Mouse (Mus musculus) layer of hippocampus, adult 2 months (tissue): ENCODE measurements around the gene Klk5. TPM values are rescaled to one million over a fixed set of nuclear protein-coding genes. Genes with fewer than 3 reads are reported as not detected.
A peak's percentile ranks its signal among the peaks of the same experiment; 100 is the strongest.

Source experiments
- DNase-seq, 2 experiments: peaks; one replicate each; pipeline ENCODE4 v3.0.0; 2022; ENCODE audit warnings: low spot score in 2 of 2
- H3K27ac ChIP-seq: fragments of 200-600 bp; 2 replicates; pipeline ENCODE4 v1.8.1; 2022
- H3K4me3 ChIP-seq: fragments of 200-600 bp; 2 replicates; pipeline ENCODE4 v1.8.1; 2022; ENCODE audit warnings: mild to moderate bottlenecking
- CTCF ChIP-seq: fragments of 200-600 bp; conservative IDR thresholded peaks from 2 replicates; pipeline ENCODE4 v1.8.1; 2022; ENCODE audit warnings: antibody characterized with exemption, mild to moderate bottlenecking, moderate library complexity
- long read RNA-seq, 2 experiments: library from polyadenylated mRNA; stranded (forward); transcript quantifications; one replicate each; pipeline ENCODE4 v2.0.0; 2021; ENCODE audit warnings: borderline mapping rate in 2 of 2
- total RNA-seq, 2 experiments: library from RNA; stranded (reverse); gene quantifications; 2 replicates each; pipeline ENCODE4 v1.2.3; 2021

Gene Klk5
- total RNA-seq = not detected
- long read RNA-seq, experiment 1 = 0 reads
- long read RNA-seq, experiment 2 = 0 reads

GRCm38 (mm10) chr7:43841701-43842100, at the start of gene Klk5:
TSS of gene Klk5 (plus strand) at chr7:43841971.
- no peak for TF ChIP-seq CTCF
- DNase-seq = no peak

DNA sequence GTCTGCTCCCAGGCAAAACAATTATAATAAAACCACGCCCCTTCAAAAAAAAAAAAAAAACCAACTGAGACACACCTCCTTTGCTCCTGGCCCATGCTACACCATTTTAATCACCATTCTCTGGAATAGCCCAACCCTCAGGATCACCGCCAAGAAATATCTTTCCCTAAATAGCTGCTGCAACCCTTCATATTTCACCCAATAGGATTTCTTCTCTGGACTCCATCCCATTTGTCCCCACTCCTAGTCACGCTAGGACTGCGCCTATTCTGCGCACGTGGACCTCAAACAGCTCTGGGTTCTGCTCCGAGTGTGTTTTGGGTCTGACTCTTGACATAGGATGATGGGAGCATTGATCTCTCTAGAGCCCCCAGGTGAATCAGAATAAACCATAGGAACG, 45.4 kb upstream of the Klk5 start:
- no peak for DNase-seq
- H3K27ac ChIP-seq = no peak overlapping the region
- no peak for TF ChIP-seq CTCF
- H3K4me3 ChIP-seq = peak overlapping the region; percentile 59

More at GRCm38 (mm10) chr7:43841701-43842100, at the start of gene Klk5:
- Histone ChIP-seq H3K27ac (no peak within 1 kb of the TSS), H3K4me3 (no peak within 1 kb of the TSS)

- peak within 1 kb of the TSS; percentile 59 for H3K4me3 ChIP-seq
- H3K27ac ChIP-seq = peak within 1 kb of the TSS; percentile 43; the same call in 1 of the 2 replicates
- no peak for TF ChIP-seq CTCF
- no peak for DNase-seq
Measured at GRCm38 (mm10) chr7:43797333-43797769, 44.4 kb upstream of the Klk5 start, which contains the start of gene Klk8. TSS of gene Klk8 (plus strand) at chr7:43797577.

GRCm38 (mm10) chr7:43797844-43798462, 43.8 kb upstream of the Klk5 start:
- no peak for TF ChIP-seq CTCF
- Histone ChIP-seq H3K4me3 (peak overlapping the region; percentile 59), H3K27ac (peak overlapping the region; percentile 43; the same call in 1 of the 2 replicates)
- DNase-seq = no peak

- no peak overlapping the region for H3K4me3 ChIP-seq
- no peak for DNase-seq
- H3K27ac ChIP-seq = no peak overlapping the region
- no peak for TF ChIP-seq CTCF
Measured at GRCm38 (mm10) chr7:43799876-43800275, 41.9 kb upstream of the Klk5 start.

DNA sequence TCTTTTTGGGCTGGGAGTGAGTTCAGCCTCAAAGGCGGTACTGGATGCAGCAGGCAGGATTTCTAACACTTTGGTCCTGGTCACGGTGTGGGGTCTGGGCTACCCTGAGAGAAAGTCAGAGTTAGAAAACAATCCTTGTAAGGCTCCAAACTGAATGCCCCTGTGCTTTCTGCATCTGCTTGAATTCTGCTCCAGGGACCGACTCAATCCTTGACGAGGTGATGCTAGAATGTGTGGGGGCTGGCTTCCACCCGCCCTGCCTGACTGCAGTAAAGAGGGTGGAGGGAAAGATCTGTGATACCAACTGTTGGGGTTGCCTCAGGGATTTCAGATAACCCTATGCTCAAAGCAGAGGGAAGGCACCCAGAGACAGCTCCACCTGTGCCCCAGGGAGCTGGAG, 30.8 kb upstream of the Klk5 start, which contains the start of gene Klk7:
Gene Klk7 (plus strand): TSS at position 301 of the 400 bp plus-strand sequence.
- DNase-seq = no peak
- Histone ChIP-seq H3K4me3 (no peak within 1 kb of the TSS), H3K27ac (no peak within 1 kb of the TSS)
- no peak for TF ChIP-seq CTCF

DNA sequence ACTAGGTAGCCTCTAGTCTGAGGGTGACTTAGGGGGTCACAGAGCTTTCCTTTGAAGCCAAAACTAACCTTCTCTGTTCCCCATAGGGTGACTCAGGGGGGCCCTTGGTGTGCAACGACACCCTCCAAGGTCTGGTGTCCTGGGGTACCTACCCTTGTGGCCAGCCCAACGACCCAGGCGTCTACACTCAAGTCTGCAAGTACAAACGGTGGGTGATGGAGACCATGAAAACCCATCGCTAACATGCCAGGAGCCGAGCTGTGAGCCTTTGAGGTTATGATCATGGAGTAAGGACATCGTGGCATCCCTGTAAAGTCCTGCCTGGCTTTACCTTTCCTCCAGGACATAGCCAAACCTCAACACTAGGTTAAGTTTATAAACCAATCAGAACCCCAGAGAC, 26.6 kb upstream of the Klk5 start:
- no peak for TF ChIP-seq CTCF
- no peak overlapping the region for H3K27ac ChIP-seq
- no peak for DNase-seq
- no peak overlapping the region for H3K4me3 ChIP-seq

DNA sequence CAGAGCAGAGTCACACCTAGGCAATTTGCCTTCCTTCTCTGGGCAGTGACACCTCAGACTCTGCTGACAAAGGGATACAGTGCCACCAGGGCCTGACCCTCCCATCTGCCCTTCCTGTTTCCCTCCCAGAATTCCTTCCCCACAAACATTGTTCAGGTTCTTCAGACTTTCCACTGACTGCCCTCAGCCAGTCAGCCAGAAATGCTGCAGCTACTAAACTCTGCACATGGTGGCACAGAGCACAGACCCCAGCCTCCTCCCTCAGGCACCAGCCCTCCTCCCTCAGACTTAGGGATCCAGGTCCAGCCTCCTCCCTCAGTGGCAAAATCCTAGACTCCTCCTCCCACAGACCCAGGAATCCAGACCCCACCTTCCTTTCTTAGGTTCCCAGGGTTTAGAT, 25.0 kb upstream of the Klk5 start:
- DNase-seq = no peak
- no peak overlapping the region for H3K4me3 ChIP-seq
- TF ChIP-seq CTCF = no peak
- H3K27ac ChIP-seq = no peak overlapping the region

- TF ChIP-seq CTCF = no peak
- Histone ChIP-seq H3K27ac (no peak overlapping the region), H3K4me3 (no peak overlapping the region)
- no peak for DNase-seq
Measured at GRCm38 (mm10) chr7:43821581-43821980, 20.2 kb upstream of the Klk5 start.

DNA sequence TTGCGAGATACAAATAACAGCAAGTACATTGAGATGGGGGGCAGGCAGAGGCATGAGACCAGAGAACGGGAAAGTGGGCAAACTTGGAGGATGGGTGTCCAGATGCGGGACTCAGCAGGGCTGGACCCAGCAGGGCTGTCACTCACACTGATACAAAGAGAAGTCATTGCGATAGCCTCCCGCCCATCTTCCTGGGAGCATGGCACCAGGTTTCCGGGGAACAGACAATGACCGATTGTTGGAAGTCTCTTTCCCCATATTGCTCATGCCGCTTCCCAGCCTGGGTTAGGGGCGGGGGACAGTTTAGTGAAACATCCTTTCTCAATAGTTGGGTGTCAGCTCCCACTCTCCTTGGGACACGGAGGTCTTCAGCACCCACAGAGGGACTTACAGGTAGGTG, 17.6 kb upstream of the Klk5 start, which contains the start of gene Klk6:
Gene Klk6 (plus strand): TSS at position 301 of the 400 bp plus-strand sequence.
- no peak for TF ChIP-seq CTCF
- no peak for DNase-seq
- Histone ChIP-seq H3K4me3 (no peak within 1 kb of the TSS), H3K27ac (no peak within 1 kb of the TSS)

- no peak for DNase-seq
- TF ChIP-seq CTCF = no peak
- H3K4me3 ChIP-seq = no peak overlapping the region
- no peak overlapping the region for H3K27ac ChIP-seq
Measured at GRCm38 (mm10) chr7:43826056-43826455, 15.7 kb upstream of the Klk5 start.

- no peak for TF ChIP-seq CTCF
- DNase-seq = no peak
- H3K4me3 ChIP-seq = no peak overlapping the region
- H3K27ac ChIP-seq = no peak overlapping the region
Measured at GRCm38 (mm10) chr7:43827706-43828105, 14.1 kb upstream of the Klk5 start.

GRCm38 (mm10) chr7:43829006-43829405, 12.8 kb upstream of the Klk5 start:
- H3K27ac ChIP-seq = no peak overlapping the region
- no peak for DNase-seq
- H3K4me3 ChIP-seq = no peak overlapping the region
- TF ChIP-seq CTCF = no peak

DNA sequence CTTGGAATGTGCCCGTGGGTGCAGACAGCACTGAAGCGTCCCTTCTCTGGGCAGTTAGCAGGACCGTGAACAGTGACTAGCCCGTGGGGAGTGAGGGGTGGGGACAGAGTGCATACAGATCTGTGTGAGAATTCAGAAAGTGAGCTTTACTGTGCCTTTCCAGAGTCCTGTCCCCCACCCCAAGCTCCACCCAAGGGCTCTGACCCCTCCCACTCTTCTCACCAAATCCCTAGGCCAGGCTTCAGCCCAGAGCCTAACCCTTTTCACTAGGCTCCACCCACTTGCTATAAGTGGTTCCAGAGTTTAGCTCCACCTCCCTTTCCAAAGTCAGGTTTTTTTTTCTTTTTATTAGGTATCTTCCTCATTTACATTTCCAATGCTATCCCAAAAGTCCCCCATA, 2.0 kb downstream of the Klk5 start:
- no peak overlapping the region for H3K27ac ChIP-seq
- no peak for TF ChIP-seq CTCF
- DNase-seq = no peak

More for the DNA sequence above, 2.0 kb downstream of the Klk5 start:
- no peak overlapping the region for H3K4me3 ChIP-seq
